Mouse (Mus musculus): ENCODE measurements around the gene Rin3. TPM values are rescaled to one million over a fixed set of nuclear protein-coding genes. Genes with fewer than 3 reads are reported as not detected.

The Rin3 gene
- 7.2 and 9.2 TPM in 2 replicates for polyA plus RNA-seq (2015; fragmentation: Nextera tagmentation; extraction: Ambion mirVana)

DNA sequence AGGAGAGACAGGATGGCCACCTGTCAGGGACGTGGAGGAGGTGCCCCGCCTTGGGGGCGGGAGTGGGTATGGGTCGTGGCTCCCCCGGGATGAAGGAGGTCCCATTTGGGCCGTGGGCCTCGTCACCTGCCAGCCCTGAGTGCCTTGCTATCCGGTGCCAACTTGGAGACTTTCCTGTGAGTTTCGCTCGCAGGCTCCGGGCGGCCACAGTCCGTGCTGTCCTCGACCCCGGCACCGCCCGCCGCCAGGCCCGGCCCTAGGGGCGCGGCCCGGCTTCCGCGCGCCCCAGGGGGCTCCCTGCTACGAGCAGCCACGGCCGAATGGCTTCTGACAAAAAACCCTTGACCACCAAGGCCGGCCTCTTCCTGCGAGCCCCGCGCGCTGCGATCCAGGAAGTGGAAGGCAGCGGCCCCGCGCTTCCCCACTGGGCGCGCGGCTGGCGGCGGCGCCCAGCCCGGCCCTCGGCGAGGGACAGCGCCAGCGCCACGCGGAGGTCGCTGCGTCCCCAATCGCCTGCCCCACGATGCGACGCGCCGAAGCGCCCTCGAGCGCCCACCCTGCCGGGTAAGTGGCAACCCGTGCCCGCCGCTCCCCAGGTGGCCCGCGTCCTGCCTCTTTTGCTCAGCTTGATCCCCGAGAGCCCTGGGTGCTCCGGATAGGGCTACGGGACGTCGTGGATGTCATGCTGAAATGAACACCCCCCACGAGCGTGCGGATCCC, at the start of gene Rin3:
TSS of gene Rin3 (plus strand) at position 286 of the 720 bp plus-strand sequence.
- H3K27ac ChIP-seq (ENCODE audit: low read length), result peak within 1 kb of the TSS; percentile 84
- peak within 1 kb of the TSS; percentile 60 for H3K4me2 ChIP-seq (ENCODE audit: low read depth, low read length)
- no peaks in the 10 kb centered on the region for H3K36me3 ChIP-seq (ENCODE audit: control insufficient read depth, insufficient read depth)
- under 1% methylated on average over 75 of the region's 75 CpGs for WGBS (ENCODE audit: insufficient replicate concordance)
- H3K9me3 ChIP-seq (replicated peaks; ENCODE audit: control insufficient read depth, low read length), result no peaks in the 10 kb centered on the region
- peak within 1 kb of the TSS; percentile 70 for H3K9ac ChIP-seq (ENCODE audit: low read depth, low read length)
- H3K4me1 ChIP-seq (ENCODE audit: control insufficient read depth, low read depth, low read length), result peaks cover 32% of the 10 kb centered on the region
- peak; percentile 33 for ATAC-seq (ENCODE audit: low read depth)
- H3K4me3 ChIP-seq (ENCODE audit: low read depth, low read length), result peak within 1 kb of the TSS; percentile 63
- H3K27me3 ChIP-seq (ENCODE audit: control insufficient read depth, insufficient read depth, low read depth, low read length), result peaks cover 4% of the 10 kb centered on the region

DNA sequence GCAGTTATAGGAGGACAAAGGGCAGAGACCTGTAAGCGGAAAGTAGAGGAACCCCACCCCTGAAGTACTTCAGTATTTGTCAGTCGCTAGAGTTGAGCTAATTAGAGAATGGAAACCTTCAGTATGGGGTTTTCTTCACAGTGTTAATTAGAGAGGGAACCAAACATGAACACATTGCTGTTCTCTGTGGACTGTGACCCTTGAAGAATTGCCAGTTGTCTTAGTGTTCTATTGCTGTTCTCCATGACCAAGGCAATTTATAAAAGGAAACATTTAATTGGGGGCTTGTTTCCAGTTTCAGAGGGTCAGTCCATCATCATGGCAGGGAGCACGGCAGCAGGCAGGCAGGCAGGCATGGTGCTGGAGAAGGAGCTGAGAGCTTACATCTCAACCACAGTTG, 47.3 kb upstream of the Rin3 start:
- no peak for ATAC-seq (ENCODE audit: low read depth)
- H3K9ac ChIP-seq (ENCODE audit: low read depth, low read length), result no peak overlapping the region
- no peak overlapping the region for H3K4me3 ChIP-seq (ENCODE audit: low read depth, low read length)
- H3K9me3 ChIP-seq (replicated peaks; ENCODE audit: control insufficient read depth, low read length), result no peaks in the 10 kb centered on the region
- H3K4me2 ChIP-seq (ENCODE audit: low read depth, low read length), result no peak overlapping the region
- no peaks in the 10 kb centered on the region for H3K4me1 ChIP-seq (ENCODE audit: control insufficient read depth, low read depth, low read length)
- 58% methylated on average over 3 of the region's 3 CpGs for WGBS (ENCODE audit: insufficient replicate concordance)
- H3K27me3 ChIP-seq (ENCODE audit: control insufficient read depth, insufficient read depth, low read depth, low read length), result no peaks in the 10 kb centered on the region
- no peak overlapping the region for H3K27ac ChIP-seq (ENCODE audit: low read length)
- no peaks in the 10 kb centered on the region for H3K36me3 ChIP-seq (ENCODE audit: control insufficient read depth, insufficient read depth)

DNA sequence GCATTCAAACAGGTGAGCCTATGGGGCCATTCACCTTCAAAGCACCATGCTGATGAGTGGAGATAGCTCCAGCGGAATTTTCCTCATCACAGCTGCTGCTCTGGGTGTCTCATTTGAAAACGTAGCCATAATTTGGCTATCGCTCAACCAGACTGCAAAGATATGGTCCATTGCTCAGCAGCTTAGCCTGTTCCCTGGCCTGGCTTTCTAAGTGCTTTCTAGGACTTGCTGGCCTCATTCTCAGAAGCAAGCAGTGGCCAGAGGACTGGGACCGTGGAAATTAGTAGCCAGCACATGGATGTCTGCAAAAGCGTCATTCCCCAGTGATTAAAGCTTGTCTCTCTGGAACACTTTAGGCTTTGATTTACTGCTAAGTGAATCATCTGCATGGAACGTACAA, 46.5 kb upstream of the Rin3 start:
- ATAC-seq (ENCODE audit: low read depth), result no peak
- H3K4me3 ChIP-seq (ENCODE audit: low read depth, low read length), result no peak overlapping the region
- no peak overlapping the region for H3K9ac ChIP-seq (ENCODE audit: low read depth, low read length)
- no peaks in the 10 kb centered on the region for H3K27me3 ChIP-seq (ENCODE audit: control insufficient read depth, insufficient read depth, low read depth, low read length)
- no peaks in the 10 kb centered on the region for H3K36me3 ChIP-seq (ENCODE audit: control insufficient read depth, insufficient read depth)
- no peak overlapping the region for H3K4me2 ChIP-seq (ENCODE audit: low read depth, low read length)
- H3K4me1 ChIP-seq (ENCODE audit: control insufficient read depth, low read depth, low read length), result no peaks in the 10 kb centered on the region
- 76% methylated on average over 6 of the region's 6 CpGs for whole genome bisulfite sequencing (ENCODE audit: insufficient replicate concordance)
- H3K27ac ChIP-seq (ENCODE audit: low read length), result no peak overlapping the region
- no peaks in the 10 kb centered on the region for H3K9me3 ChIP-seq (replicated peaks; ENCODE audit: control insufficient read depth, low read length)

DNA sequence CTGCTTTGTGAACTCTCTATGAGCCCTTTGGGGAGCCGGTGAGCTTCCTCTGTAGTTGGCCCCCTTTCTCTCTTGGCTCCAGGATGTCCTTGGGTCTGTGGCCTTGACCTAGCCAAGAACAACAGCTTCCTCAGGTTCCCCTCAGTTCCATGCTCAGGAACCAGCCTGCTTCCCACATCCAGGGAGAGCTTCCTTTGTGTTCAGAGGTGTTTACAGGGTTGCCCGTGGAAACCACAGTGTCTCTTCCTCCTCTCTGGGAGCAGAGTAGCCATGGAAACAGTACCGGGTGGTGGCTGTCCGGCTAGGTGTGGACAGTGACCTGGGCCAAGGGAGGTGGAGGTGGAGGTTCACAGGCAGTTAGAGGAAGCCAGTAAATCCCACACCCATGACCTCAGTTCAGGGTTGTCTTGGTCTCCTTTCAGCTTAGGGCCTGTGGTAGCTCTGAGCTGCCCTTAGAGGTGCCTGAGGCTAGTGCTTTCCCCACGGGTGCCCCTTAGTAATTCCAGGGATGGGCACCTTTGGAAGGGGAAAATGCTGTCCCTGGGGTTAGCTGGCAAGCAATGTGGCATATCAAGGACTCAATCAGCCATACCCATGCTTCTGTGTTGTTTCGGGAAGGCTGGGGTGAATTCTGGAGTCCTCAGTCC, 40.6 kb upstream of the Rin3 start:
- no peak overlapping the region for H3K27ac ChIP-seq (ENCODE audit: low read length)
- ATAC-seq (ENCODE audit: low read depth), result 0 out of 2 replicates have a peak, but pooled peaks have one; percentile 13
- H3K9ac ChIP-seq (ENCODE audit: low read depth, low read length), result no peak overlapping the region
- no peaks in the 10 kb centered on the region for H3K27me3 ChIP-seq (ENCODE audit: control insufficient read depth, insufficient read depth, low read depth, low read length)
- no peaks in the 10 kb centered on the region for H3K36me3 ChIP-seq (ENCODE audit: control insufficient read depth, insufficient read depth)
- H3K4me2 ChIP-seq (ENCODE audit: low read depth, low read length), result no peak overlapping the region
- H3K9me3 ChIP-seq (replicated peaks; ENCODE audit: control insufficient read depth, low read length), result no peaks in the 10 kb centered on the region
- H3K4me3 ChIP-seq (ENCODE audit: low read depth, low read length), result no peak overlapping the region
- H3K4me1 ChIP-seq (ENCODE audit: control insufficient read depth, low read depth, low read length), result no peaks in the 10 kb centered on the region
- whole genome bisulfite sequencing (ENCODE audit: insufficient replicate concordance), result 42% methylated on average over 6 of the region's 6 CpGs

DNA sequence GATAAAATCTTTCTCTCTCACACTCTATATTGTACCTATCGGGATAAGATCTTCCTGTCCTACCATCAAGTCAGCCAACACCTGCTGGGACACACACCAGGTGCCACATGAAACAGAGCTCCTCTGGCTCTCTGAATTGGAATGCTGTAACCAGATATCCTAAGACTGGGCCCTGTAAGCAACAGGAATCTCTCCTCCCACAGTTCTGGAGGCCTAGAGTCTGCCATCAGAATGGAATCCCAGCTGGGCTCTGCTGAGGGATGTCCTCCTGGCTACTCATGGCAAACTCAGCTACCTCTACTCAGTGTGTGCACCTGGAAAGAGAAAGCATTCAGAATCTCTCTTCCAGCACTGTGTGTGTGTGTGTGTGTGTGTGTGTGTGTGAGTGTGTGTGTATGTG, 38.9 kb upstream of the Rin3 start:
- no peaks in the 10 kb centered on the region for H3K9me3 ChIP-seq (replicated peaks; ENCODE audit: control insufficient read depth, low read length)
- 61% methylated on average over 1 of the region's 1 CpGs for WGBS (ENCODE audit: insufficient replicate concordance)
- H3K4me2 ChIP-seq (ENCODE audit: low read depth, low read length), result no peak overlapping the region
- no peak overlapping the region for H3K27ac ChIP-seq (ENCODE audit: low read length)
- no peaks in the 10 kb centered on the region for H3K36me3 ChIP-seq (ENCODE audit: control insufficient read depth, insufficient read depth)
- ATAC-seq (ENCODE audit: low read depth), result no peak
- no peak overlapping the region for H3K9ac ChIP-seq (ENCODE audit: low read depth, low read length)
- no peaks in the 10 kb centered on the region for H3K27me3 ChIP-seq (ENCODE audit: control insufficient read depth, insufficient read depth, low read depth, low read length)
- H3K4me3 ChIP-seq (ENCODE audit: low read depth, low read length), result no peak overlapping the region
- no peaks in the 10 kb centered on the region for H3K4me1 ChIP-seq (ENCODE audit: control insufficient read depth, low read depth, low read length)

DNA sequence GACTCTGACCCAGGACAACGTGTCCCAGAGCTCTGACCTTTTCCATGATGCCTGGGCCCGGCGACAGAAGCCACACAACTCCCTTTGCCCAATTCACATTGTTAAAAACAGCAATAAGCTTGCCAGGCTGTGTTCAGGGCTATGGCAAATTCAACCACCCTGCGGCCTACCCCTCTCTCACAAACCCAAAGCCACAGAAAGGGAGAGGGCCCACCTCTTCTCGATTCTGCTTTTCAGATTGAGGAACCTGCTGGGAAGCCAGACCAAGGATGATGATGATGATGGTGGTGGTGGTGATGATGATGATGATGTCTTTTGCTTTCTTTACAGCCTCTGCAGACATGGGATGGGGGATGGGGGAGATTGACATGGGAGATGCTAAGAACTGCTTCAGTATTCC, 36.6 kb upstream of the Rin3 start:
- no peak overlapping the region for H3K9ac ChIP-seq (ENCODE audit: low read depth, low read length)
- no peak overlapping the region for H3K4me2 ChIP-seq (ENCODE audit: low read depth, low read length)
- ATAC-seq (ENCODE audit: low read depth), result no peak
- H3K9me3 ChIP-seq (replicated peaks; ENCODE audit: control insufficient read depth, low read length), result no peaks in the 10 kb centered on the region
- H3K4me1 ChIP-seq (ENCODE audit: control insufficient read depth, low read depth, low read length), result no peaks in the 10 kb centered on the region
- WGBS (ENCODE audit: insufficient replicate concordance), result 61% methylated on average over 5 of the region's 5 CpGs
- H3K27ac ChIP-seq (ENCODE audit: low read length), result no peak overlapping the region
- no peaks in the 10 kb centered on the region for H3K27me3 ChIP-seq (ENCODE audit: control insufficient read depth, insufficient read depth, low read depth, low read length)
- H3K36me3 ChIP-seq (ENCODE audit: control insufficient read depth, insufficient read depth), result no peaks in the 10 kb centered on the region
- no peak overlapping the region for H3K4me3 ChIP-seq (ENCODE audit: low read depth, low read length)

DNA sequence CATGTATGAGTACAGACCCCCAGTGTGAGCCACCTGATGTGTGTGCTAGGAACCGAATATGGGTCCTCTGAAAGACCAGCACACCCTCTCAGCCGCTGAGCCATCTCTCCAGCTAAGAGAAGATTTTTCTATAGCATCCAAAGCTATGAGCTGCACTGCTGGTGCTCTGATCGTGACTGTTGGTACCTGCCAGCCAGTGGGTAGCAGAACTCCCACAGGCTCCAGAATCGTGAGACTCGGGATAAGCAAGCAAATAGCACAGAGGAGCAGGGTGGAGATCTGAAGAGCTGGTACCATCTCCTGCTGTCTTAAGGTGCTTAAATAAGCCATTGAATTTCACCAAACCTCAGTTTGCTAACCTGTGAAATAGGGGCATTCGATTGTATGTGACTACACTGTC, 34.7 kb upstream of the Rin3 start:
- no peaks in the 10 kb centered on the region for H3K4me1 ChIP-seq (ENCODE audit: control insufficient read depth, low read depth, low read length)
- H3K4me2 ChIP-seq (ENCODE audit: low read depth, low read length), result no peak overlapping the region
- ATAC-seq (ENCODE audit: low read depth), result no peak
- no peaks in the 10 kb centered on the region for H3K27me3 ChIP-seq (ENCODE audit: control insufficient read depth, insufficient read depth, low read depth, low read length)
- 62% methylated on average over 6 of the region's 6 CpGs for WGBS (ENCODE audit: insufficient replicate concordance)
- no peaks in the 10 kb centered on the region for H3K36me3 ChIP-seq (ENCODE audit: control insufficient read depth, insufficient read depth)
- H3K27ac ChIP-seq (ENCODE audit: low read length), result no peak overlapping the region
- H3K4me3 ChIP-seq (ENCODE audit: low read depth, low read length), result no peak overlapping the region
- H3K9ac ChIP-seq (ENCODE audit: low read depth, low read length), result no peak overlapping the region
- H3K9me3 ChIP-seq (replicated peaks; ENCODE audit: control insufficient read depth, low read length), result no peaks in the 10 kb centered on the region

DNA sequence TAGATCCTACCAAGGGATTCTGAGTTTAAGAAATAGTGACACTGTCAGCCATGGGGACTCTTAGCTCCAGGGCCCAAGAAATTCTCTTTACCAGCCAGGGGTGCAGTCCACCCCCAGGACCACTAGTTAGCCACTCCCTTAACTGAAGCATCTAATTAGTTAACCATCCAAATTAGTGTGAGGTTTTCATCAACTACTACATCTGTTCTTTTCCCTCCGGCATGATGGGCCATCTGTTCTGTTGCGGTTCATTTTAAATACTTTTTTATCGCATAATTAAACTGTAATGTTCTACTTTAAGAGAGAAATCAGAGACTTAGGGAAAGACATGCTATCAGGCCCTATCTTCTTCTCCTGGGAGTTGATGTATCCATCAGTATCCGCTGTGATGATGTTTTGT, 32.5 kb upstream of the Rin3 start:
- ATAC-seq (ENCODE audit: low read depth), result no peak
- Histone ChIP-seq H3K4me2 (ENCODE audit: low read depth, low read length) (no peak overlapping the region), H3K9ac (ENCODE audit: low read depth, low read length) (no peak overlapping the region), H3K36me3 (ENCODE audit: control insufficient read depth, insufficient read depth) (no peaks in the 10 kb centered on the region), H3K27ac (ENCODE audit: low read length) (no peak overlapping the region), H3K4me1 (ENCODE audit: control insufficient read depth, low read depth, low read length) (no peaks in the 10 kb centered on the region), H3K27me3 (ENCODE audit: control insufficient read depth, insufficient read depth, low read depth, low read length) (no peaks in the 10 kb centered on the region), H3K9me3 (replicated peaks; ENCODE audit: control insufficient read depth, low read length) (no peaks in the 10 kb centered on the region), H3K4me3 (ENCODE audit: low read depth, low read length) (no peak overlapping the region)
- 74% methylated on average over 4 of the region's 4 CpGs for WGBS (ENCODE audit: insufficient replicate concordance)

DNA sequence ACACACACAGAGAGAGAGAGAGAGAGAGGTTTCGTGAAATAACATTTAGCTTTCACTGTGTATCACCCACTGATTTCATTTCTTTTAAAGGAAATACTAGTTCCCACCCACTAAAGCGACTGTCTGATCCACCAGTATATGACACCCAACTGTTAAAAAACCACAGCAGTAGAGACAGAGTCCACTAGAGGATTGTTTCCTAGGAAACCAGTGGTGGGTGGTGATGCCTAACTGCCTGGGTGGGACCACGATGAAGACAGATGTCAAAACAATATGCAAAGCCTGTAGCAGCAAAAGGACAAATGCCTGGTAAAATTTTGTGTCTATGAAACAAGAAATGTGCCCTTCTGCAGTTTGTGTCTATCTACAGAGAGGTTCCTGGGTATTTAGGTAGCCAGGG, 31.8 kb upstream of the Rin3 start:
- 34% methylated on average over 3 of the region's 3 CpGs for WGBS (ENCODE audit: insufficient replicate concordance)
- no peak overlapping the region for H3K4me3 ChIP-seq (ENCODE audit: low read depth, low read length)
- H3K4me1 ChIP-seq (ENCODE audit: control insufficient read depth, low read depth, low read length), result no peaks in the 10 kb centered on the region

More for the DNA sequence above, 31.8 kb upstream of the Rin3 start:
- Histone ChIP-seq H3K9ac (ENCODE audit: low read depth, low read length) (no peak overlapping the region), H3K9me3 (replicated peaks; ENCODE audit: control insufficient read depth, low read length) (no peaks in the 10 kb centered on the region), H3K36me3 (ENCODE audit: control insufficient read depth, insufficient read depth) (no peaks in the 10 kb centered on the region), H3K4me2 (ENCODE audit: low read depth, low read length) (no peak overlapping the region), H3K27ac (ENCODE audit: low read length) (no peak overlapping the region), H3K27me3 (ENCODE audit: control insufficient read depth, insufficient read depth, low read depth, low read length) (no peaks in the 10 kb centered on the region)
- ATAC-seq (ENCODE audit: low read depth), result no peak

Measured in liver, embryonic 16.5 days (tissue).